Mouse (Mus musculus) hindbrain, postnatal 0 days (tissue): ENCODE measurements around the gene Nudt15. TPM values are rescaled to one million over a fixed set of nuclear protein-coding genes. Genes with fewer than 3 reads are reported as not detected.
A peak's percentile ranks its signal among the peaks of the same experiment; 100 is the strongest.

Source experiments
- ATAC-seq: fragments of 200-750 bp; cut with Nextera tagmentation; 2 replicates; pipeline ENCODE4 v1.8.0; 2017; ENCODE audit warnings: mild to moderate bottlenecking, moderate TSS enrichment, moderate library complexity
- DNase-seq: peaks from one replicate; pipeline ENCODE4 v3.0.0-alpha.2; 2015; ENCODE audit warnings: low spot score
- H3K27ac ChIP-seq: fragments of 300-500 bp; sonication (generic); 2 replicates; pipeline ENCODE4 v1.5.1; 2014; ENCODE audit warnings: mild to moderate bottlenecking
- H3K27me3 ChIP-seq: fragments of 300-500 bp; sonication (generic); 2 replicates; pipeline ENCODE4 v1.6.1; 2014; ENCODE audit warnings: low read length, mixed read lengths; ENCODE audit not compliant: insufficient read depth
- H3K36me3 ChIP-seq: fragments of 300-500 bp; sonication (generic); 2 replicates; pipeline ENCODE4 v1.6.1; 2014; ENCODE audit warnings: low read length, mixed read lengths; ENCODE audit not compliant: insufficient read depth
- H3K4me1 ChIP-seq: fragments of 300-500 bp; sonication (generic); 2 replicates; pipeline ENCODE4 v1.6.1; 2014; ENCODE audit warnings: antibody characterized with exemption, low read length, mixed read lengths; ENCODE audit not compliant: insufficient read depth
- H3K4me2 ChIP-seq: fragments of 300-500 bp; sonication (generic); 2 replicates; pipeline ENCODE4 v1.6.1; 2014; ENCODE audit warnings: low read depth, mild to moderate bottlenecking, low read length, moderate library complexity, mixed read lengths
- H3K4me3 ChIP-seq: fragments of 300-500 bp; sonication (generic); 2 replicates; pipeline ENCODE4 v1.5.1; 2014; ENCODE audit warnings: low read length
- H3K9ac ChIP-seq: fragments of 300-500 bp; sonication (generic); replicated peaks from 2 replicates; pipeline ENCODE4 v1.6.1; 2014; ENCODE audit warnings: mild to moderate bottlenecking, low read length, moderate library complexity, mixed read lengths
- H3K9me3 ChIP-seq: fragments of 300-500 bp; sonication (generic); 2 replicates; pipeline ENCODE4 v1.6.1; 2016; ENCODE audit warnings: low read length, mixed read lengths
- CTCF ChIP-seq: IDR thresholded peaks from 2 replicates; pipeline ENCODE4 v1.5.1; 2016; ENCODE audit warnings: antibody characterized with exemption, control low read depth, low read depth
- WGBS: fragments of 180-500 bp; shearing (Covaris S2); extraction: QIAGEN DNeasy Blood & Tissue Kit; methylation state at CpG from one replicate; pipeline ENCODE4 v1.1.7; 2014; 5-methylcytosine and 5-hydroxymethylcytosine counted together
- polyA plus RNA-seq: library from polyadenylated mRNA; unstranded; fragments of >200 nt; fragmentation: Nextera tagmentation; extraction: Ambion mirVana; gene quantifications from 2 replicates; pipeline ENCODE4 v1.2.1, GENCODE M21; 2015
- total RNA-seq: library from RNA; depleted of rRNA; stranded (reverse); fragments of >200 nt; gene quantifications from 2 replicates; pipeline ENCODE4 v1.2.3, GENCODE M21; 2014

The Nudt15 gene
- total and polyA plus RNA-seq, 2 experiments from 2014 or later = 6.3 to 10.3 TPM

GRCm38 (mm10) chr14:73553122-73553696 is 5.2 kb upstream of the Nudt15 start:
- Histone ChIP-seq H3K36me3 (no peaks in the 10 kb centered on the region), H3K9me3 (no peaks in the 10 kb centered on the region), H3K9ac (peak overlapping the region; percentile 94), H3K27ac (peak overlapping the region; percentile 82), H3K4me2 (peak overlapping the region; percentile 75), H3K4me1 (0 out of 2 replicates have a peak, but pooled peaks cover 7% of the 10 kb centered on the region), H3K4me3 (peak overlapping the region; percentile 91), H3K27me3 (no peaks in the 10 kb centered on the region)
- WGBS = 1% methylated on average over 10 of the region's 10 CpGs
- DNase-seq (peak; percentile 3), ATAC-seq (no peak; the same call in 1 of the 2 replicates)
- TF ChIP-seq CTCF = no peak

GRCm38 (mm10) chr14:73552341-73553121 is 4.5 kb upstream of the Nudt15 start:
- Histone ChIP-seq H3K27ac (peak overlapping the region; percentile 82), H3K4me1 (0 out of 2 replicates have a peak, but pooled peaks cover 7% of the 10 kb centered on the region), H3K4me2 (peak overlapping the region; percentile 75), H3K36me3 (no peaks in the 10 kb centered on the region), H3K9me3 (no peaks in the 10 kb centered on the region), H3K4me3 (peak overlapping the region; percentile 91), H3K27me3 (no peaks in the 10 kb centered on the region), H3K9ac (peak overlapping the region; percentile 94)
- peak; percentile 97 for ATAC-seq
- TF ChIP-seq CTCF = peak; percentile 13
- 3% methylated on average over 61 of the region's 61 CpGs for WGBS
- peak; percentile 97 for DNase-seq

- Histone ChIP-seq H3K4me2 (no peak overlapping the region), H3K9ac (no peak overlapping the region), H3K27me3 (0 out of 2 replicates have a peak, but pooled peaks cover 3% of the 10 kb centered on the region), H3K27ac (no peak overlapping the region), H3K4me3 (no peak overlapping the region), H3K36me3 (no peaks in the 10 kb centered on the region), H3K4me1 (0 out of 2 replicates have a peak, but pooled peaks cover 7% of the 10 kb centered on the region), H3K9me3 (no peaks in the 10 kb centered on the region)
- no peak for TF ChIP-seq CTCF
- WGBS = 83% methylated on average over 6 of the region's 6 CpGs
- no peak for DNase-seq
- no peak for ATAC-seq
These were observed 3.1 kb upstream of the Nudt15 start for GRCm38 (mm10) chr14:73551164-73551563.

GRCm38 (mm10) chr14:73550732-73551131 is 2.7 kb upstream of the Nudt15 start:
- DNase-seq (no peak), ATAC-seq (no peak)
- Histone ChIP-seq H3K4me1 (0 out of 2 replicates have a peak, but pooled peaks cover 7% of the 10 kb centered on the region), H3K4me2 (no peak overlapping the region), H3K4me3 (no peak overlapping the region), H3K9me3 (no peaks in the 10 kb centered on the region), H3K36me3 (no peaks in the 10 kb centered on the region), H3K27me3 (0 out of 2 replicates have a peak, but pooled peaks cover 3% of the 10 kb centered on the region), H3K9ac (no peak overlapping the region), H3K27ac (no peak overlapping the region)
- TF ChIP-seq CTCF = no peak
- 26% methylated on average over 8 of the region's 8 CpGs for WGBS

GRCm38 (mm10) chr14:73550291-73550690 is 2.2 kb upstream of the Nudt15 start:
- 0 out of 2 replicates have a peak, but pooled peaks cover 7% of the 10 kb centered on the region for H3K4me1 ChIP-seq
- no peak overlapping the region for H3K4me3 ChIP-seq
- WGBS = 48% methylated on average over 3 of the region's 3 CpGs
- no peak overlapping the region for H3K4me2 ChIP-seq
- H3K9ac ChIP-seq = no peak overlapping the region
- H3K36me3 ChIP-seq = no peaks in the 10 kb centered on the region
- H3K27me3 ChIP-seq = 0 out of 2 replicates have a peak, but pooled peaks cover 3% of the 10 kb centered on the region
- ATAC-seq (no peak), DNase-seq (no peak)
- H3K9me3 ChIP-seq = no peaks in the 10 kb centered on the region
- no peak for TF ChIP-seq CTCF
- H3K27ac ChIP-seq = no peak overlapping the region

- Histone ChIP-seq H3K4me3 (no peak overlapping the region), H3K4me1 (no peaks in the 10 kb centered on the region), H3K27ac (no peak overlapping the region), H3K9ac (no peak overlapping the region), H3K9me3 (no peaks in the 10 kb centered on the region), H3K4me2 (no peak overlapping the region), H3K36me3 (no peaks in the 10 kb centered on the region), H3K27me3 (0 out of 2 replicates have a peak, but pooled peaks cover 3% of the 10 kb centered on the region)
- 69% methylated on average over 4 of the region's 4 CpGs for WGBS
- DNase-seq (no peak), ATAC-seq (no peak)
- TF ChIP-seq CTCF = no peak
These were observed 1.0 kb downstream of the Nudt15 start for GRCm38 (mm10) chr14:73547034-73547433.

GRCm38 (mm10) chr14:73543781-73544180 is 4.3 kb downstream of the Nudt15 start:
- 61% methylated on average over 6 of the region's 6 CpGs for WGBS
- Histone ChIP-seq H3K4me2 (no peak overlapping the region), H3K4me1 (no peaks in the 10 kb centered on the region), H3K27ac (no peak overlapping the region), H3K9me3 (no peaks in the 10 kb centered on the region), H3K9ac (no peak overlapping the region), H3K4me3 (no peak overlapping the region), H3K36me3 (no peaks in the 10 kb centered on the region), H3K27me3 (0 out of 2 replicates have a peak, but pooled peaks cover 3% of the 10 kb centered on the region)
- no peak for ATAC-seq
- DNase-seq = no peak
- TF ChIP-seq CTCF = no peak
